Mouse (Mus musculus) gonadal fat pad, adult 2 months (tissue): ENCODE results near the gene Cfap44. TPM values are rescaled to one million over a fixed set of nuclear protein-coding genes. Genes with fewer than 3 reads are reported as not detected.
"Not testable (repeated sequence)": the region's sequence is repeated elsewhere in the genome, so short reads cannot be mapped to it uniquely, and the experiment has no call there.

Experiments
- DNase-seq: peaks from one replicate; pipeline ENCODE4 v3.0.0-alpha.2; 2012; ENCODE audit warnings: low read depth
- polyA plus RNA-seq: library from polyadenylated mRNA; depleted of rRNA; stranded (reverse); fragments of >200 nt; gene quantifications from 2 replicates; pipeline ENCODE4 v1.2.3, GENCODE M21; 2012

The Cfap44 gene
- polyA plus RNA-seq, 1 experiment: 2.8 TPM

DNA sequence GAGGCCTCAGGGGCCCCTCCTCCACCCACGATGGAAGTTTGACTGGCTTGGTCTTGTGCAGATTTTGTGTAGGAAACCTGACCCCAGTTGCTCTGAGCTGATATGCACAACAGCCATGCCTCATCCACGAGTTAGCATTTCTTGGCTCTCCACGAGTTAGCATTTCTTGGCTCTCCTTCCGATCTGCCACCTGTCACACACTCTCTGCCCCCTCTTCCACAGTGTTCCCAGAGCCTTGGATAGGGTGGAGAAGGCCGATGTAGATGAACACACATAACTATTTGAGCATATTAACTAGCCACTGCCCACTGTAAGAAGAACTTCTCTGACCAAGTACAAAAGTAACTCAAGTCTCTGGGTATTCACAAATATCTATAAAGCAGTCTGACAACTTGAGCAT lies 33.9 kb downstream of the Cfap44 start:
- no peak for DNase-seq

DNA sequence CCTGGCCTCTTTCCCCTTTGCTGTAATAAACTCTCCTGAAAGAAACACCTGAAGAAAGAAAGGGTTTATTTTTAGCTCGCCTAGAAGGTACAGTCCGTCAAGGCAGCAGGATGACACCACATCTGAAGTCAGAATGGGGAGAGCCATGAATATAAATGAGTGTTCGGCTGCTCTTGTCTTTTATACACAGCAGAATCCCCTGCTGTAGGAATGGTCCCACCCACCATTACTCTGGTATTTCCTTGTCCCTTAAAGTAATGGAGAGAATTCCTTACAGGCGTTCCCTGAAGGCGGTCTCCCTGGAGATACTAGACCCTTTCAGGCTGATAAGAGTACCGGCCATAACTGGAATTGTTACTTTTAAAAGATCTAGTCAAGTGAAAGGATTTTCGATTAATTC lies 35.4 kb downstream of the Cfap44 start:
- no peak for DNase-seq

DNA sequence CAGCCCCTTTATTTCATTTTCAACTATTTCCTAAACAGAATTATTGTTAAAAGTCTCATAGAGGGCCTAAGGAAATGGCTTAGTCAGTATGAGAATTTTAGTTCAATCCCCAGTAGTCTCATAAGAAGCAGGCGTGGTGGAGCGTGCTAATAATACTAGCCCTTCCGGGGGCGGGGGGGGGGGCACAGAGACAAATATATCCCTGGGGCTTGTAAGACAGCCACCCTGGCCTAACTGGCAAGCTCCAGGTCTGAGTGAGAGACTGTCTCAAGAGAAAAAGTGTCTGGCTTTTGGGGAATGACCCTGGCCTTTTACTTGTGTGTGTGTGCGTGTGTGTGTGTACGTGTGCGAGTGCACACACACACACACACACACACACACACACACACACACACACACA lies 40.3 kb downstream of the Cfap44 start:
- no peak for DNase-seq

DNA sequence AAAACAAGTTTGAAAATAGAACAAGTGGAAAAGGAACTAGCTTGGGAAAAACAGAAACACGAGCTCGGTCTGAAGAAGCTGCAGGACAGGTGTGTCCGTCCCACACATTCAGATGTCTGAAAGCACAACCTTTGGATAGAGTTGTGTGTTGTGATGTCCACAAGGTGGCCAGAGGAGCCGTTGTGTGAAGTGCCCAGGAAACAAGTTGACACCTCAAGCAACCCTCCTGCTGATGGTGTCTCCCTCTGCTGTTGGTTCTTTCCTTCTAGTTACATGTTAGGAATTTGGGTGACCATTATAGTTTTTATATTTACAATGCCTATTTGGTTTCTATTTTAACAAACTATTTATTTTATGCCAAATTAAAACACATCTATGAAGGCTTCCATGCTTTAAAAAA lies 40.9 kb downstream of the Cfap44 start:
- DNase-seq: no peak

DNA sequence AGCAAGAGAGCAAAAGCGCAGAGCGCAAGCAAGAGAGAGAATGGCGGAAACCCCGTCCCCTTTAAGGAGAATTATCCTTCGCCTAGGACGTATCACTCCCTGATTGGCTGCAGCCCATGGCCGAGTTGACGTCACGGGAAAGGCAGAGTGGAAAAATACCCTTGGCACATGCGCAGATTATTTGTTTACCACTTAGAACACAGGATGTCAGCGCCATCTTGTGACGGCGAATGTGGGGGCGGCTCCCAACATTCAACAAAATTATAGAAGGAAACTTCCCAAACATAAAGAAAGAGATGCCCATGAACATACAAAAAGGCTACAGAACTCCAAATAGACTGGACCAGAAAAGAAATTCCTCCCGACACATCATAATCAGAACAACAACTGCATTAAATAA lies 47.3 kb downstream of the Cfap44 start:
- DNase-seq: not testable (repeated sequence)

DNA sequence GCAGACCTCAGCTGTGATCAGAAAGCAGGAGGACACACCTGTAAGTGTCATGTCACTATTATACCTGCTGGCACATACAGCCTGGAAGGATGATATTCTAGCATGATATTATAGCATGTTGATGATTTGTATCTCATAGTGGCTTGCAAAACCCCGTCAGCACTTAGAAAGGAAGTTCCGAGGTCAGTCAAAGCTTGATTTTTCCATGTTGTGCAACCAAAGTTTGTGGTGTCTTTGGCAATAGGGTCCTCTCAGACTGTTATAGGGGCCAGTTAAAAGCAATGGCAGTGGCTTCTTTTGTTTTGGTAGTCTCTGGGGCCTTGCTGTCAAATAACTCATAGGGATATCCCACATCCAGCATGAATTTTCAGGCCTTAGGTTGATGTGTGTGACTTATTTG lies 63.3 kb downstream of the Cfap44 start:
- no peak for DNase-seq

DNA sequence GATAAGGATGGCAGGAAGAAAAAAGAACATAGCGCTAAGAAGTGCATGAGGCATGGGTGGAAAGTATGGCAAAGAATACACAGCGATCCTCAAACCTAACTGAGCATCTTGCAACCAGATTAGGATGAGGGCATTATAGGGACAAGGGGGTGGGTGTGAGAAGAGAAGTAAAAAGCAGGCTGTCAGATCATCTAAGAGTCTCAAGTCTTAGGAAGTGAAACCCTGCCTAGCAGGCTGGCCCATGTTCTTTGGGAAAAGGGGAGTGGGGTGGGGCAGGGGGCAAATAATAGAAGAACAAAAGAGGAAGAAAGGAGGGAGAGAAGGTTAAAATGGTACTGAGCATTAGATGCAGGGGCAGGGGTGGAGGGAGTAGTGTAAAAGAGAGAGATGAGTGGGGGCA lies 64.2 kb downstream of the Cfap44 start:
- no peak for DNase-seq

DNA sequence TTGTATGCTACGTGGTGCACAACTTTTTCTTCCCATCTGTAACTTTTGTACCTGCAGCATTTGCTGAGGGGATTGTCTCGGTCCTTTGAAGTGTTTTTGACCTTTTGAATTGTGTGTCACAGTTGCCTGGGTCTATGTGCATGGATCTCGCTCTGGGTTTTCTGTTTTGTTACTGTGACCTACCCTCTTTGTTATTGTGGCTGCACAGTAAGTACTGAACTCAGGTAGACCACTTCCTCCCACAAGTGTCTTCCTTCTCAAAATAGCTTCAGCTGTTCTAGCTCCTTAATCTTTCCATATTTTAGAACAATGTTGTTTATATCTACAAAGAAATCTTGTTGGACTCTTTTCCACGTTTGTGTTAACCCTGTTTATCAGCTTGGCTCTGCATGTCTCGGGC lies 66.3 kb downstream of the Cfap44 start:
- DNase-seq: no peak

DNA sequence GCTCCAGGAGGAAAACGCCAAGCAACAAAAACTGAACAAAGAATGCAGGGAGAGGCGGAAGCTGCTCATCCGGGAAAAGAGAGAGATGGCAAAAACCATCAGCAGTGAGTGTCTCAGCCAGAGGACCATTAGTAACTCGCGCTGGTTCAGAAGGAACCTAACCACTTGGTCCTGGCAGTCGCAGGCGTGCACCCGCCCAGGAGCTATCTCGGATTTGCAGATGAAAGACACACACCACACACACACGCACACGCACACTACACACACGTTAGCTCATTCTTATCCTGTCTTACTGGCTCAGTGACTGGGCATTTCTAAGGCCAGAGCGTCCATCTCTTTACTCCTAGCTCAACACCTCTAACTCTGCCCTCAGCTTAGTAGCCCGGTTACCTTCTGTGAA lies 80.7 kb downstream of the Cfap44 start:
- no peak for DNase-seq

DNA sequence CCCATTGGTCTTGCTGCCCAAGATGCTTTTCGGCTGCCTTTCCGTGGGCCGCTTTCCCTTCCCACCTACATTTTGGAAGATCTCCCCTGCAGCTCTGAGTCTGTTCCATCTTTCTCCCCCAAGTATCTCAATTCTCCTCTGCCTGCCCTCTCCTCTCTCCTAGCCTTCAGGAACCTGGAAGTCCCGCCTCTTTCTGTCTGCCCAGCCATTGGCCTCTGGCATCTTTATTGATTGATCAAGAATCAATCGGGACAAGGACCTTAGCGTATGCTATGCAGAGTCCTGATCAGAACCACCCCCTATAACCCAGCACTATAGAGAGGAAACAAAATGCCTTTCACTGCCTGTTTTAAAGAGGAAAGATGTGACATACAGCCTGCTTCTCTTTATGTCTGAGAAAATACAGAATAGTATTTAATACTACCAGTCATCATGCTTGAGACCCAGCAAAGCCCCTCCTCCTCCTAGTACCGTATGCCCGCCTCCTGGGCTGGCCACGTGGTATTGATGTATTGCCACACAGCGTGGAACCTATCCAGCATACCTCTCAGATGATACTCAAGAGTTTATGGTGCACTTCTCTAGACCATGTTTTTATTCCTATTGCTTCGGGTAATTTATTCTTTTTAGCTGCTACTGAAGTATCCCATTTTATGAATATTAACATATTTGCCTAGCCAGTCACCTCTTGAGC lies 81.2 kb downstream of the Cfap44 start:
- DNase-seq: no peak

DNA sequence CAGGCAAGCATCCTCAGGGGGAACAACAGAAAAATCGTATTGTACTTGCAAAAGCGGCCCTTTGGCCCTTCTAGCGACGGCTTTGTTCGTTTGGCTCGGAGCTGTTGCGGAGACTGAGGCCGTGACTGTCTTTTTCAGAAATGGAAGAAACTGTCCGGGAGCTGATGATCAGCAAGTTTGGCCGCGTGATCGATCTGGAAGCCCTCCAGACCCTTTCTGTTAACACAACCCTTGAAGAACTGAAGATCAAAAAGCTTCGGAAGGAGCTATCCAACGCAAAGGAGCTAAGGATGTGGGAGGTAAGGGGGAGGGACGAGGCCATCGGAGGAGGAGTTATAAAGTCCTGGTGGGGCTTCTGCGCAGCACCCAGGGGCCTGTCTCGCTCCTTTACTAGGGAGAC lies 84.2 kb downstream of the Cfap44 start:
- no peak for DNase-seq

DNA sequence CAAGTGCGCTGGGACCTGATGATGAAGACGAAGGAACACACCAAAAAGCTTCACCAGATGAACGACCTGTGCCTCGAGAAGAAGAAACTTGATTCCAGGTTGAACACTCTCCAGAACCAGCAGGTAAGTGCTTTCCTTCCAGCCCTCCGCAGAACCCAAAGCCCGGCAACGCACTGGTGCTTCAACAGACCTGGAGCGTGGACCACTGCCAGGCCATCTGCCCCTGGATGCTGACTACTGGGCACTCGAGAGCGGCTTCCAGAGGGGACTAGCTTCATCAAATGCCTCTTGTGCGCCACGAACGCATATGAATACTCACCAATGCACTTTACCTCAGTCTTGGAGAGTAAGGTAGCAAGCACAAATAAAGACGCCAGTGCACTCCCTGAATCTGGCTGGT lies 85.3 kb downstream of the Cfap44 start:
- DNase-seq: no peak

DNA sequence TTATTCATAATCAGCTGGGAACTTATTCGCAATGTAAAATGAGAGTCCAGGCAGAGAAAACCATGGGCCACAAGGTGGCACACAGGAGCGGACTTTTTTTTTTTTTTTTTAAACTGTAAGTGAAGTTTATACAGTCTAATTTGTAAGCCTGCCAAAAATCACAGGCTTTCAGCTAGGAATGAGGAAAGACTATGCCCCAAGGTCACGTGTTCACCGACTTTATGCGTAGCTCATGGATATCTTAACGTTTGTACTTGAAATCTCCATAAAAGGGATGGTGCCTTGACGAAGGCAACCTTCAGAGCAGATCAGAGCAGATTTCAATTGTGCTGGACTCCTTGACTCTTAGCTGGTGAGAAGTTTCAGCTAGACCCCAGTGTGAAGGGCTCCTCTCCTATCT lies 86.0 kb downstream of the Cfap44 start:
- DNase-seq: no peak

DNA sequence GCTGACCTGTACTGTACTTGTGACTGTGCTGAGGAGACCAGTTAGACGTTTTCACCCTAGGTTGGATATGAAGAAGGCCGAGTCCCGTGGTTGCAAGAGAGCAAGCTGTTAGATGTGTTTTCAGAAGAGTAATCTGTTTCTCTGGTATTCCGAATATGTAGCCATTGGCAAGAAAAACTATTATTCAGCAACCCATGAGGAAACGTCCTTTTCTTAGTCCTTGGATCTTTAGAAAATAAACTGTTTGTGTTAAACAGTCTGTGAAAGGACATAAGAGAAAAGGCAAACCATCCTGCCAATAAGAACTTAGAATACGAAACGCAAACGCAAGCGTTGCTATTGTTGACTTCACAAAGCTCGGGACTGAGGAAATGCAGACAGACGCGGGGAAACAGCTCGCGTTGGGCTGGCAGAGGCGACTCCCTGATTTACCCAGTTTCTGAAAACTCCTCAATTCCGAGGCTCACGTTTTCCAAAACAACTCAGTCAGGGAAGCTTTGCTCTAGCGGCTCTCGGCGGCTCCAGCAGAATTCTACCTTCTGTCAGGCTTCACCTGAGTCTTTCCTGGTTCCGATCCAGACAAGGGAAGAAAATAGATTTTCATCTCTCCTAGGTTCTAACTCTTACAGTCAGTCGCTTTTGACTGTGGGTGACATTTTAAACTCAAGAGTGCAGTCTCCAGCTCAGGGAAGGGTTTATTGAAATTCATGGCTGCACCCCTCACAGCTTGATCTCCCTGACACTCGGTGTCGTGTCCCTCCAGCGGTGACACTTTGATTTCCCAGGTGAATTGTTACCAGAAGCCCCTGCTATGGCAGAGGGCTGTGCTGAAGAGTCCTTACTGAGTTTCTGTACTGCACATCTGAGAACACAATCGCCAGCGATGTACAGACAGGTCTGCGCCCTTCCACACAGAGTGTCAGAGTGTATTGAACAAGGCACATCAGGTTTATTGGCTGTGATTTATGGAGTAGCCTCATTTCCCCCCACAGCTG lies 87.3 kb downstream of the Cfap44 start:
- DNase-seq: no peak

DNA sequence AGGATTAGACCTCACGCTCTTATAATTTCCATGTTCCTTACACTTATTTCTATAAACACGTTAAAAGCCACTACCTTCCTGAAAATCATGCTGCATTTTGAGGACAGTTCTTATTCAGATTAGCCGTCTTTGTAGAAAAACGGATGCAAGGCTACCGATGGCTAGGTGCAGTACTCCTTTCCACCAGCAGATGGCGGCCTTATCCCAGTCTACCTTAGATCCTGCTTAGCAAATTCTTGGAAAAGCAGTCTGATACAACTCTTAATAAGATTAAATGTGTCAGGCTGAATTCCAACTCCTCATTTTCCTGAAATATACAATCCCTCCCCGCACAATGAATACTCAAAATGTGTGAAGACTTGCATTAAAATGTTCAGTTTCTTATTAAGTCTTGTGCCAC lies 89.5 kb downstream of the Cfap44 start:
- no peak for DNase-seq

DNA sequence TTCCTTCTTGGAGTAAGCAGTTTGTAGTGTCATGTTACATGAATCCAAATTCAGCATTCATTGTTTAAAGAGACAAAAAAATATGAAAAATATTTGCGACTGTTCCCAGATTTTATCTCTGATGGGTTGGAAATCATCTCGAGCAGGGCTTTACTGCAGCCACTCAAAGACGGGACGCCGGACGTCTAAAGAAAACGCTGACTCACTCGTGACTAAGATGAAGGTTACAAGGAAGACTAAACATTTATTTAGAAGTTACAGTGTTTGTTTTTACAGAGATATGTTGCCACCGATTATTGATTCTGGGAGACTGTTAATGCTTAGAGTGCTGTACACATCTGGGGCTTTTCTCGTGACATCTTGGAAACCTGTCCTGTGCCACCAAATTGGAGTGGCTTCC lies 90.2 kb downstream of the Cfap44 start:
- no peak for DNase-seq

DNA sequence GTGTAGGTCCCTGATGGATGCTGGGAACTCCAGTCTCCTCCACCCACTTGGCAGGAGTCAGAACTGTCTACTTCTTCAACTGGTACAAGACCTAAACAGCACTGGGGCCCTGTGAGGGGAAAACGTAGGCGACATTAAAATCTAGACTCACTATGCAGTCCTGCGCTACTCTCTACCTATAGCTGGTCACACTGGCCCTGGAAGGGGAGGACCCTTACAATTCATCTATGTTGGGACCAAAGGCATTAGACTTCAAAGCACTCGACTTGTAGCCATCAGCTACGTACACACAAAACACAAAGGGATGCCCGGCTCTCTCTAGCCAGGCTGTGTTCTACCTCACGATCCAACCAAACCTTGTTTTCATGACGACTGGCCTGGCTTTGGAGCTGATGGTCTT lies 91.1 kb downstream of the Cfap44 start:
- no peak for DNase-seq

DNA sequence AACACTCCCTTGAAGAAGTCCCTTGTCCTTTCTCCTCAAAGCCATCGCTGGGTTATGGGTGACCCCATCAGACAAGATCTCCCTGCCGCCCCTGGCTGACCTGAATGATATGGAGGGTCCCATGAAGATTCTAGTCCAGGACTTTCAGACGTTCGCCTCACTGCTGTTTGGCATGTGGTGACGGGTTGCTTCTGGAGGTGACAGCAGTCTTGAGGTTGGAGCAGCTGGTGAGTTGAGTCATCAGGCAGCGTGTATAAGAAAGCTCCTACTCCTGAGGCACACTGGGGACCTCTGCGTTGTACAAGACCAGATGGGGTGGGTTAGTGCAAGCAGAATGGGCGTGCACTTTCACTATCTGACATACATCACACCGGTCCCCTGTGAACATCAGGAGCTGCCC lies 92.0 kb downstream of the Cfap44 start:
- no peak for DNase-seq

DNA sequence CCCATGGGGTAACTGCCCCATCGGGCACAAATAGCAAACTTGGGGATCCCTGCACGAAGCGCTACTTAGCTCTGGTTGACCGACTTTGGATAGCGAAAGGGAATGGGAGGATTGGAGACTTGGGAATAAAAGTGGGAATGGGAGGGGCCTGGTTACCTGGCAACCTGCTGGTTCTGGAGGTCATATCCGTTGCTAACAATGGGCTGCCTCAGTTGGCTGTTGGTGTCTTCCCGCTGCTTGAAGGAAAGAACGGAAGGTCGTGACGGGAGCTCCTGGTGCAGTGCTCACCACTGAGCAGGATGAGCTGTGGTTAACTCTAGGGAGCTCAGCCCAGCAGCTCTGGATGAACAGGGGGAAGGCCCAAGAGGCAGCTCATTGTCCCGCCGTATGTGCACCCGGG lies 92.6 kb downstream of the Cfap44 start:
- DNase-seq: no peak

DNA sequence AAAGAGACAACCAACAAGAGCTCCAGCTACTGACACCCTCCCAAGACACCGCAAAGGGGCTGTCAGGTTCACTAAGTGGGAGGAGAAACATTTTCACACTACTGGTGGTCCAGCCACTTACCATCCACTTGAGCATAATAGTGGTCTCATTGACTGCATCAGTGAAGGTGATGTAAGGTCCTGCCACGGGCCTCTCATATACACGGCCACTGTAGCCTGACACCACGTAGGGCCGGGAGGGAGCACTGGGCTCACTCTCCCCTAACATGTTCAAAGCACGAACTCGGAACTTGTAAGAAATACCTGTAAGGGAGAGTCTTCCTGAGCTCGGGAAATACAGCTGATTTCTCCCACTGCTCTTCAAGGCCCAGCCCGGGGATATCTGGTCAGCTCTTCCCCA lies 96.5 kb downstream of the Cfap44 start:
- no peak for DNase-seq

DNA sequence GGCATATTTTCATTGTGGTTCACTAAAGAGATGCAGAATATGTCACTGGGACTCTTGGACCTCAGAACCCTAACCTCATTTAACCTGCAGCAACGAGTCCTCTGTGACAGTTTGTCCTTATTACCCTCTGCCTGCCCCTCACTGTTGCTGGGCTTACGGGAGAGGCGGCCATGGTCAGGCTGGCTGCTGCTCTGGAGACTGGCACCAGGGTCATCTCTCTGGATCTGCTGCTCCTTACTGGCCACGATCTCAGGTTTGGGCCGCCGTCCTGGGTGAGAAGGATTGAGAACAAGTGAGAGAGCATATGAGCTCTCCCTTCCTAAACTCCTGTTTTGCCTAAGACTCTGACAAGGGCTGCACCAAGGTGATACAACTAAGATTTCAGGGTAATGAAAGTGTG lies 97.6 kb downstream of the Cfap44 start:
- DNase-seq: no peak

DNA sequence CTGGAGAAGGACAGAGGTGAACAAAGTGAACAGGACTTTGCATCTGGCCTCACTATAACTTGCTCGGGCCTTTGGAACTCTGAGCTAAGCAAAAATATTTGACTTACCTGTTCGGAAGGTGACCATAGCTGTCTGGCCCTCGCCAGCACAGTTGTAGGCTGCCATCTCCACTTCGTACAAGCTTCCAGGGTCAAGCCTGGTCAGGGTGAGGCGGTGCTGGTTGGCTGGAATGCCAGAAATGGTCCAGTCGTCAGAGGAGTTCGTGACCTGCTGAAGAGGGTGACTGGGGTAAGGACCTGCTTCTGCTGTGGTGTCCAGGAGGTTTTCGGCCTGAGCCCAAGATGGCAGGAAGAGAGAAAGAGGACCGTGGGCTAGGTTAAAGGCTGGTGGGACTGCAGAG lies 98.1 kb downstream of the Cfap44 start:
- DNase-seq: no peak

DNA sequence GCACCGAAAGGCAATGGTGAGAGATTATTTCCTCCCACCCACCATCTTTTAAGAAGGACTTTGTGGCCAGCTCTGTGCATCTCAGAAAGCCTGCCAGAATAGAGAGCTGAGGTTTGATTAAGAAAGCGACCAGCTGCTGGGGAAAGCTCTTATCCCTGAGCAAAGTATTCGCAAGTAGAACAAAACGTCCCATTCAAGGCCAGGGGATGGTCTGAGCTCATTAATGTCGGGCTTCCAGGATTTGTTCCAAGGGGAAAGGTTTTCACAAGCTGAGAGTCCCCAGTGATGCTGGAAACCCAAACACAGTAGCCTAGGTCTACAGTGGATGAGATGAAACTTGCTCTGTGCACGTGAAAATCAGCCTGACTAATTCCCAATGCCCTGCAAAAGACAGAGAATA lies 99.3 kb downstream of the Cfap44 start:
- no peak for DNase-seq
